Mouse (Mus musculus): Measurements from ENCODE around the gene Ctu1.
"Not testable (repeated sequence)": the region's sequence is repeated elsewhere in the genome, so short reads cannot be mapped to it uniquely, and the experiment has no call there.

Gene Ctu1

DNA sequence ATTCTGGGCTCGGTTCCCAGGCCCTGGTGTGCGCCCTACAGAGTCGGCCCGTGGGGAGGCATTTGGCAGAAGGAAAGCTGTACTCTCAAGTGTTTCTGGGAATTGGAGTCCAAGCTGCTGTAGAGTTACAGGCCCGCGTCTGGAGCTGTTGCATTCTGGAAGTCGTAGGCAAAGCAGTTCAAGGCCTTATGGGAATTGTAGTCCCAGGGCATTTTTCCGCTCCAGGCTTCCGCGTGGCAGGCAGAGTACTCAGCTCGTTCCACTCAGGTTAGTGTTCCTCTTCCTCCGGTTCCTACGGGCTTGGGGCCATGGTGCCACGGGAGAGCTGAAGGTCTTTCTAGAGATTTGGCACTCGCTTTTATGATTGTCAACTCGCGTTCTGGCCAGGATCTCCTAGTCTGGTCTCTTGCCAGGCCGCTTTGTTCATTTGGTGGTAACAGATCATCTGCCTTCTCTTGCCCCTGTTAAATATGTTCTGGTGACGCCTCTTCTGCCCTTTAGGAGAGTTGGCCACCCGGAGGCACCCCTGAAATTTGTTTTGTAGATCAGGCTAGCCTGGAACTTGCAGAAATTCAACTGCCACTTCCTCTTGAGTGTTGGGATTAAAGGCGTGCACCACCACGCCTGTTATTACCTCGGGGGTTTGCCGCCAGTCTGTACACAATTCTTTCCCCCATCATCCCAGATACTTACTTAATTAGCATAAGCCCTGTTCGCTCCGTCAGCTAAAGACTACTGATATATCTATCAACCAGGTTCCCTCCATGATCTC is at the start of gene Ctu1:
TSS of gene Ctu1 (plus strand) at position 208 of the 772 bp plus-strand sequence.
- in situ Hi-C loops (cut with MboI, MseI): loop anchor here (5.0 kb wide), 2 partner anchors 90 to 125 kb away; partner anchors contain the start of gene Klk8

DNA sequence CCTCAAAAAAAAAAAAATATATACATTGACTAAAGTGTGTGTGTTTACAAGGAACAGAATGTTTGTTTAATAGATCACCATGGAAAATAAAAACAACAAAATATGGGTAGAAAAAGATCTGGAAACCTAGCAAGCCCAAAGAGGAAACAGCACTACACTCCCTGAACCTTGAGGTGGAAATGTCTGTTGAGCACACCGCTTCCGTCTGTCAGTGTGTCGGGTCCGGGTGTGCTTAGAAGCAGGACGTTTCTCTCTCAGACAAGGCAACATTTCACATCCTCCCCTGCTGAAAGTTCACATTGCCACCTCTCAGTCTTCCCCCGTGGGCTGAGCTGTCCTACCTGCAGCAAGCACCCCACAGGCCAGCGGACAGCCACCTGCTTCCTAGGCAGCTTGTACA is 48.9 kb upstream of the Ctu1 start:
- in situ Hi-C loops (cut with MboI, MseI): no loop called here

DNA sequence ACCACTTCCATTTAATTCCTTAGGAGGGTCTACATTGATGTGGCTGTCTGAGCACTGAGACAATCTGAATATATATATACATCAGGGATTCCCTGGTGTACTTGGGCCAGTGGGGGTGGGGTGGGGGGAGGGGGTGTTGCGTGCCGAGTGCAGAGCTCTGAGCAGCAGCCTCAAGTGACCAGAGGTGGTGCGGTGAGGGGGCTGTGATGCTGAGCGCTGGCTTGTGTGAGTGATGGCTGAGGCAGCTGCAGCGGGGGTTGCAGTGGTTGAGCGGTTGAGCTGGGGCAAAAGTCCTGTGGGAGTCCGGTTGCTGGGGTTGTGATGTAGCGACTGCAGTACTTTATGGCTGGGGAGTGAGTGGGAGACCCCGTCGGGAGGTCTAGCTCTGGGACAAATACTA is 48.0 kb upstream of the Ctu1 start:
- in situ Hi-C loops (cut with MboI, MseI): no loop called here

DNA sequence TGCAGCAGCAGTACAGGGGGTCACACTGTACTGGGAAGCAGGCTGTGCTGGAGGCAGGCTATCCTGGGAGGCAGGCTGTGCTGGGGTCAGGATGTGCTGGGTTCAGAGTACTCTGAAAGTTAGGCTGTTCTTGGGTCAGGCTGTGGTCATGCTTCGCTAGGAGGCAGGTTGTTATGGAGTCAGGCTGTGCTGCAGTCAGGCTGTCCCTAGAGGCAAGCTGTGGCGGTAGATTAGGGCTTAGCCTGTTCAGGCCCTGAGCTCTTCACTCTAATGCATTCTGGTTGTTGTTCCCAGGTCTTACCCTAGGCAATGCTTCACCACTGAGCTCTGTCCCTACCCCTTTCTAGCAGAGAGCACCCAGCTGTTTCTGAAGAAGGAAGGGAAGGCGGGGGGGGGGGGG is 46.8 kb upstream of the Ctu1 start:
- in situ Hi-C loops (cut with MboI, MseI): no loop called here

DNA sequence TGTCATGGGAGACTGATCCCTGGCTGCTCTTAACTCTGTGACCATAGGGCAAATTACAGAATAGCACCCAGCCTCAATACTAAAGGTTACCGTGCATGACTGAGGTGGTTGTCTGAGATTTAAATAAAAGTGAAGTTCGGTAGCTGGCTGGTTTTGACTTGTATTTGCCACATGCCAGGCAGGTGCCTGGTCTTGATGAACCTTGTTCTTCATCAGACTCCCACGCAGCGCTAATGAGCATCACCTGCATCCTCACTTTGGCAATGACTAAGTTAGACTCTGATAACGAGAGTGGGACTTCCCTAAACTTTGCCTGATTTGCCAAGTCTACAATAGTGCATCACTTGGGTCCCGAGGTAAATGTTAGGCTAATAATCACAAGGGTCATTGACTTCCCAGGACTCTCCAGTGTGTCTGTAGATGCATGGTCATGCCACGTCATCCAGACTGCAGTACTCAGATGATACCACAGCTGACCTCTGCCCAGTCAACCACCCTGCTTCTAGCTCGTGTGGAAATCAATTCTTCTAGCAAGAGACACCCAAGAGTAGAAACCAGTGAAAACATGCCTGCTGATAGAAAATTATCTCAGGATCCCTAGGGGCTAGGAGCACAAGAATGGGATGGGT is 45.9 kb upstream of the Ctu1 start:
- in situ Hi-C loops (cut with MboI, MseI): no loop called here

DNA sequence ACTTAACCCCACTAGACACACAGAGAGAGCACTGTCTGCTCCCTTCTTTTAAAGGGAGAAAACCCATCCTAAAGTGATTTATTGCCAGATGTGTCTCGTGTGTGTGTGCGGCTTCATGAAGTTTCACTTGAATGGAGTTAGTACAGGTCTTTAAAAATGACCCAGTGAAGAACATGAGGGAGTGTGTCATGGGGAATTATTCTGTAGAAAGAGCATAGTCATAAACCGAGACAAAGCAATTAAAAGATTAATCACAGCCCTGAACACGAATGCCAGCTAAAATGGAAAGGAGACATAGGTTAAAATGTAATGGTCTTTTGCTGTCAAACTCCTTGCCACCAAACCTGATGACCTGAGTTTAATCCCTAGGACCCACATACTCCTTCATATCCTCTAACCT is 37.9 kb upstream of the Ctu1 start:
- in situ Hi-C loops (cut with MboI, MseI): no loop called here

DNA sequence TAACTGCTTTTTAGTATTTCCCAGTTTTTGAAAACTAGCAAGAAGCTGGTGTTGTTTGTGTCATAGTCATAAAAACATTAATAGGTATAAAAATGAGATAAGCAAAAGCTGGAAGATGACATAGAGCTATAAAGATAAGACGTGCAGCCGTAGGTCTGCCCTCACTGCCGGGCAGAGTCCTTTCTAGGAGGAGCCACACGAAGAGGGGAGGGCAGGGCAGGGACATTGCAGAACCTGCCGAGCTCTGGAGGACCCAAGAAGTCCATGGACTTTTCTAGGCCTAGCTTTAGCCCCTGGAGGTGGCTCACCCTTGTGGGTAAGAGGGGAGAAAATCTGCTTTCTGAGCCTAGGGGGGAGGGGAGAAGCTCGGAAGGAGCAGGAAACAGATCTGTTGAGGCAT is 37.3 kb upstream of the Ctu1 start, which contains the start of gene Ceacam18:
TSS of gene Ceacam18 (plus strand) at position 208 of the 400 bp plus-strand sequence.
- in situ Hi-C loops (cut with MboI, MseI): no loop called here

DNA sequence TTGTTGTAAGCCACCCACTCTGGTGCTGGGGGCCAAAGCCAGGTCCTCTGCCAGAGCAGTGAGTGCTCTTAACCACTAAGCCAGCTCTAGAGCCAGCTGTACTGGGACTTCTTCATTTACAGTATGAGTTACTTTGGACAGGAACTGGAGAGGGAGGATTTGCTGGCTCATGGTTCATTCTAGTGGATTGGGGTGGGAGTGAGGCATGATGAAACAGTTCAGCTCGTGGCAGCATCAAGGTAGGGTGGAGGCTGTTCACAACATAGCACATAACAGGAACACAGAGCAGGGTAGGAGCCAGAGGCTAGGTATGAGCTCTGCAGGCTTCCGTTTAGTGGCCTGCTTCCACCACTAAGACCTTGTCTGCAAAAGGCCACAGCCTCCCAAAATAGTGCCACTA is 35.6 kb upstream of the Ctu1 start:
- in situ Hi-C loops (cut with MboI, MseI): no loop called here

DNA sequence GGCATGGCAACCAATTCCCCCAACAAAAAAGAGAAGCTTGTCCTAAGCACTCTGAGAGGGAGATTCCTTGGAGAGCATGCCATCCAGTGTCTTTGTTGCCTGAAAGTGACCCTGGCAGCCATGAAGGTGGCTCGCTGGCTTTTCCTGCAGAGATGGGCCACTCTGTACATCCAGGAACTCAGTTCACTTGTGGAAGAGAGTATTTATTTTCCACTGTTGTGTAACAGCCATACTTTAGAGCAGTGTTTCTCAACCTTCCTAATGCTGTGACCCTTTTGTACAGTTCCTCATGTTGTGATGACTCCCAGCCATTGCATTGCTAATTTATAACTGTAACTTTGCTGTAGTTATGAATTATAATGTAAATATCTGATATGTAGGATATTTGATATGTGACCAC is 34.7 kb upstream of the Ctu1 start:
- in situ Hi-C loops (cut with MboI, MseI): no loop called here

DNA sequence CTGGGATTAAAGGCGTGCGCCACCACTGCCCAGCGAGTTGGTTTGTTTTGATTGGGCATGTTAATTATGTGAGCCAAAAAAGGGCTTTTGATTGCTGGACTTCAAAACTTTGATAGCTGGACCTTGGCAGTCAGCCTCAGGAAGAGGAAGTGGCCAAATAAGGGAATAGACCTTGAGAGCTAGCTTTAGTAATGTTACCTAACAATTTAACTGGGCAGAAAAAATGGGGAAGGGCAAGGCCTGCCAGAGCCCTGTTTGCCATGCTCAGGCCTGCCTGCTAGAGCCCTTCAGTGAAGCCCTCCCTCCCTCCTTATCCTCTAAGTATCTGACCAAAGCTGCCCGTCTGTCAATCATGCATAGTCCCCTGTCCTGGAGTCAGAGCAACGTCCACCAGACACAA is 29.2 kb upstream of the Ctu1 start:
- in situ Hi-C loops (cut with MboI, MseI): no loop called here

DNA sequence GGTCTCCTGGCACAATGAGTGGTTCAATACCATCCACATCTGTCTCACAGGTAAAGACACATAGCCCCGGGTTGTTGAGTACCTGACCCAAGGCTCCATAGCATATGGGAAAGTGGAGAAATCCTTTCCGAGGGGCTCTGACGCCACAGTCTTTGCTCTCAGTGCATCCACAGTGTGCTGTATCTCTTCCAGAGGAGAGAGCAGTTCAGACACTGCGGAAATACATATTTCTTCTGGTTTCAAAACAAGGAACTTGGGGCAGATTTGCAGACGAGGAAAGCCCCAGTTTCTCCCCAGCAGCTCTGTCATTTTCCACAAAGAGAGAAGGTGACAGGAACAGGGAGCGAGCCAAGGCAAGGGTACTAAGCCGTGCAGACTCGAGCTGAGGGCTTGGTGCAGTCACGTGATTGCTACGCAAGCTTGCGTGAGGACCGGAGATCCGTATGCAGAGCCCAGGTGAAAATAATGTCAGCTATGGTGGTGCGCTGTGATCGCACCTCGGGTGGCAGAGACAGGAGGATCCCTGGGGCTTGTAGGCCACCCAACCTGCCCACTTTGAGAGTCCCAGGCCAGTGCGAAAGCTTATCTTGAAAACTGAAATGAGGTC is 28.7 kb upstream of the Ctu1 start:
- in situ Hi-C loops (cut with MboI, MseI): no loop called here

DNA sequence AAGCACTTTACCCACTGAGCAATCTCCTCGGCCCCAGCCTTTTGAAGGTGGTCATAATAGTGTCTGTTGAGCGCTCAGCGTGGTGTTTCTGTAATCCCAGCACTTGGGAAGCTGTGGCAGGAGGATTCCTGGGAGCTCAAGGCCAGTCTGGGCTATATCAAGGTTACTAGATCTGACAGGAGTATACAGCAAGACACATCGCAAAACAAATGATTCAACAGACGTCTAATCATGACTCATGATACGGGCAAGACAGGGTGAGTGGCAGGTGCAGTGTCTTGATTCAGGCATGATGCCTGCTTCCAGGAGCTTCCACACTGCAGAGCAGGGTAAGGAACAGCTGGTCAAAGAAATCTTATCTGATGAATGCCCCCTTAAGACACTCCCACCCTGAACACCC is 19.1 kb upstream of the Ctu1 start:
- in situ Hi-C loops (cut with MboI, MseI): no loop called here

DNA sequence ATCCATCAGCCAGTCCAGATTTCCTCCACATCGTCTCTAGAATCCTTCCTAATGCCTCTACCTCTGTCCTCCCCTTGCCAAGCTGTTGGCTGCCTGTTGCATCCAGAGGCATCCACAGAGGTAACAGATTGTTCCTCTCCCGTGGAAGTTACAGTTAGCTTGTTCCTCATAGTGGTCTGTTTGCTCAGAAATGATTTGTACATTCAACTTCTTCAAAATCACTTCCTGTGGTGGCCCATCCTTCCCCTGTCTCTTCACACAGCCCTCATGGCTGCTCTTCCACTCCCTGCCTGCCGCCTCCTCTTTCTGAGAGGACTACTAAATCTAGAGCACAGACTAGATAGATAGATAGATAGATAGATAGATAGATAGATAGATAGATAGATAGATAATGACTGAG is 17.3 kb upstream of the Ctu1 start:
- in situ Hi-C loops (cut with MboI, MseI): no loop called here

DNA sequence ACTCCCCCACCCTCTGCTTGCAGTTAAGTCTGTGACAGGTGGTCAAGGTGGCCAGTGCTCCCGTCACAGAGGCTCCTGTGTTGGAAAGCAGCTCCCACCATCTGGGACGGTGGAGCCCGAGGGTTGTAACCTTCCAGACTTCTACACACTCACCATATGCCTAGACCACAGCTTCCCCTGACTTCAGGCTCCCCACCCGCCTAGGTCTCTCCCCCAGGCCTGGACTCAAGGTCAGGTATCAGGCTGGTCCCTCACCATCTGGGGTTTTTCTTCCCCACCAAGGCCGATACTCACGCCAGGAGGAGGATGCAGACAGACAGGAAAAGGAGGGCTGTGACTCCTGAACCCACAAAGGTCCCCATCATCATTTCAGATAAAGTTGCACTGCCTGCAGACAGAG is 15.6 kb upstream of the Ctu1 start:
- in situ Hi-C loops (cut with MboI, MseI): no loop called here

DNA sequence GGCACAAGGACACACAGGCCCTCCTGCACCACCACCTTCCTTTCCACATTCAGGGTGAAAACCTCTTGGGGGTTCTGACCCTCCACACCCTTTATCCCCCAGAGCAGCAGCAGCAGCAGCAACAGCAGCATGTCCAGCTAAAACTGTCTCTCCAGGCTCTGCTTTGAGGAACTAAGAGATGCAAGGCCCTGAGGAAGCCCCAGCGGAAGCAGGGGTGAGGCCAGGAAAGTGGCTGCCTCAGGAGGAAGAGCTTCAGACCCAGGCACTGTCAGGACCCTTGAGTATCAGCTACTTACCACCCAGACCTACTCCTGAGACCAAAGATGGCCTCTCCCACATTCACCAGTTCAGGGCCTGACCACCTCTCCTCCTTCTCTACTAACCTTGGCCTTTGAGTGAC is 11.8 kb upstream of the Ctu1 start, which contains the start of gene Siglece:
TSS of gene Siglece (minus strand) at position 160 of the 400 bp plus-strand sequence.
- in situ Hi-C loops (cut with MboI, MseI): no loop called here

DNA sequence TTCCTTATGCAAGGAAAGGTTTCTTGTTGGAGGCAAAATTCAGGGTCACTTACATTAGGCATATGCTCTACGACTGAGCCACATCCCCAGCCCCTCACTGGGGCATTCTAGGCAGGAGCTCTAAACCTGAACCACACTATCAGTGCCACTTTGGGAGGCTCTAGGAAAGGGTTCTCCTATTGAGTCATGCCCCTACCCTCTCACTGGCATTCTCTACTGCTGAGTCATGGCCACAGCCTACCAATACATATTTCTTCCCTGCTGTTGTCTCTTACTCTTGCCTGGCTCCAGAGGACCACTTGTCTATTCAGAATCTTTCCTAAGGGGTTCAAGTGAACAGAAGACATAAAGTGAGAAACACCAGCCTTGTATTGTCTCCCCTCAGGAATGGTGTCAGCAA is 9.0 kb upstream of the Ctu1 start:
- in situ Hi-C loops (cut with MboI, MseI): no loop called here

DNA sequence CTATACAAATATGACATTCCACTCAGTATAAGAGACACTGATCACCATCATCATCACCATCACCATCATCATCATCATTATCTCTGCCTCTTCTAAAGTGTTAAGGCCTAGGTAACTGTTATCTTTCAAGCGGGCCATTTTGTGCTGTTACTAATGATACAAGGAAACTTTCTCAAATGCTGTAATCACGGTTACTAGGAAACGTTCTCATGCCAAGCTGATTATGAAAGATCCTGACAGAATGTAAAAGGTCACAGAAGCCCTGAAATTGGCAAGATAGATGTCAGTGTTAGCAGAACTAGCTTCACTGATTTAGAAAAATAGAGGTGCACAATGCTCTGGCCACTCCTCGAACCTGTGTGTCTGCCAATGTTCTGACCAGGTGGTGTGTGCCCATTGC is 4.6 kb upstream of the Ctu1 start:
- in situ Hi-C loops (cut with MboI, MseI): not testable (repeated sequence)

DNA sequence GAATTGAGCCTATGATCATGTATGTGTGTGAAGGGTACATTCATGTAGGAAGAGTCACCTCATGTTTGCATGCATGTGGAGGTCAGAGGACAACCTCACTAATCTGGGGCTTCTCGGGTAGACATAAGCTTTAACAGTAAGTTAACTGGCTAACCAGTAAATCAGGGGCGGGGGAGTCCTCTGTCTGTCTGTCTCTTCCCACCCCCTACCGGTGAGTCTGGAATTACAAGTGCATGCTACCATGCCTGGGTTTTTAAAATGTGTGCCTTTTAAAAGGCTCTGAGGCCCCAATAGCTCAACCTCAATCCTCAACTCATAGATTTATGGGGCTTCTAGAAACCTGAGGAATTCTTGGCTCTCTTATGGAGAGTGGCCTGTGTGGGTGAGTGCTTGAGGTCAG is 3.2 kb upstream of the Ctu1 start:
- in situ Hi-C loops (cut with MboI, MseI): no loop called here

DNA sequence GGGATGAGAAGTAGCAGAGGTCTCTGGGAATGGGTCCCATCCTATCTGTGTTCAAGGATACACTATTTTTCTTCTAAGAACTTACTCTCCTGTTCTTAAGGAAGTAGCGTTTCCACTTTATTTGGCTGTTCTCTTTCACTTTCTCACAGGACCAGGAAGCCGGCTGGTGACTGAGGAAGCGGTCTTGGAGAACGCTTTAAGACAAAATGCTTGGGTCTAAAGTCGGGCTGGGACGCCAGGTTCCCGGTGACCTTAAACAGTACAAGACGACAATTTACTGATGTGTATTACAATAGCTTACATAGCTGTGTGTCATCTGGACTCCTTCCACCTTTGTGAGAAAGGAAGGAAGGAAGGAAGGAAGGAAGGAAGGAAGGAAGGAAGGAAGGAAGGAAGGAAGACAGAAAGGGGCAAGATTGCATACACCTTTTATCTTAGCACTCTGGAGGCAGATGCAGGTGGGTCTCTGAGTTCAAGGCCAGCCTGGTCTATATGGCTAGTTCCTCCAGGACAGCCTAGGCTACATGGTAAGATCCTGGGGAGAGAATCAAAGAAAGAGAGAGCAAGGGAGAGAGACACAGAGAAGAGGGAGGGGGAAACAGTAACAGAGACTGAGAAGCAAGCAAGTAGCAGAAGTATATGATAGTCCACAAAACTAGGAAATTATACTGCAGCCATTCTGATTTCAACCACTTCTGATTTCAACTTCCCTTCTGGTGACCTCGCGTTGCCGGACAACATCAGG is 580 bp upstream of the Ctu1 start:
- in situ Hi-C loops (cut with MboI, MseI): loop anchor here (5.0 kb wide), 2 partner anchors 89 to 126 kb away; partner anchors contain the start of gene Klk8

DNA sequence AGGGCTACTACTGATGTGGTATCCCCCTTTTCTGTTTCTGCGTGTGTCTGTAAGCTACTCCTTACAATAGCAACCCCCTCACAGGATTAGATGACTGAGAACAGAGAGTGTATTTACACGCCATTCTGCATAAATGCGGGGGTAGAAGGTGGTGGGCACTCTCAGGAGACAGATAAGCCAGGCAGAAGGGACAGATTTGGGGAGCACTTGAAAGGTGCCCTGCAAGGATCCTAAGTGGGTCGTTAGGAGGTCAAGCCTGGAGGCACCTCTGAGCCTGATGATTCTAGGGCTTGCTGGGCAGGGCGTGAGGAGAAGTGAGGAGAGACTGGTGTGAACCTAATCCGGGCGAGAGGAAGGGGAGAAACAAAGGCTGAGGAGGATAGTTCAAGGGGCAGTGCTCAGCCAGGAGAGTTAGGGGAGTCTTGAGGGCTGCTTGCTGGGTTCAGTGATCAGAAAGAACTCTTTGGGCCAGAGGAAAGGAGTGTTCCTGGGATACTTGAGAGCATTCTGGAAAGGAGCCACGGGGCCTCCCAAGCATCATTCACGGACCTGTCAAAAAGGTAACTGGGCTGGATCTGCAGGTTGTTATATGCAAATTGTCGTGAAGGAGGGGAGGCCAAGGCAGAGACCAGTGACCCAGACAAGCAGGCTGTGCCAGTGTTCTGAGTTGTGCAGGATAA is 905 bp downstream of the Ctu1 start:
- in situ Hi-C loops (cut with MboI, MseI): loop anchor here (5.0 kb wide), 2 partner anchors 90 to 125 kb away; partner anchors contain the start of gene Klk8

DNA sequence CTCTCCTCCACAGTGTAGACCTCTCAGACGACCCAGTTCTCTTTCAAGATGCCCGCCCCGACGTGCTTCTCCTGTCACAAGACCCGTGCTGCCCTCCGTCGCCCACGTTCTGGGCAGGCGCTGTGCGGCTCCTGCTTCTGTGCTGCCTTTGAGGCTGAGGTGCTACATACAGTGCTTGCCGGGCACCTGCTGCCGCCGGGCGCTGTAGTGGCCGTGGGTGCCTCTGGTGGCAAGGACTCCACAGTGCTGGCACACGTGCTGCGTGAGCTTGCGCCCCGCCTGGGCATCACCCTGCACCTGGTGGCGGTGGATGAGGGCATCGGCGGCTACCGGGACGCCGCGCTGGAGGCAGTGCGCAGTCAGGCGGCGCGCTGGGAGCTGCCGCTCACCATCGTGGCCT is 3.3 kb downstream of the Ctu1 start:
- in situ Hi-C loops (cut with MboI, MseI): no loop called here
